Mouse (Mus musculus): ENCODE measurements around the gene Nol6. TPM values are rescaled to one million over a fixed set of nuclear protein-coding genes. Genes with fewer than 3 reads are reported as not detected.

Gene Nol6
- total RNA-seq (2023), result 74.9 TPM

DNA sequence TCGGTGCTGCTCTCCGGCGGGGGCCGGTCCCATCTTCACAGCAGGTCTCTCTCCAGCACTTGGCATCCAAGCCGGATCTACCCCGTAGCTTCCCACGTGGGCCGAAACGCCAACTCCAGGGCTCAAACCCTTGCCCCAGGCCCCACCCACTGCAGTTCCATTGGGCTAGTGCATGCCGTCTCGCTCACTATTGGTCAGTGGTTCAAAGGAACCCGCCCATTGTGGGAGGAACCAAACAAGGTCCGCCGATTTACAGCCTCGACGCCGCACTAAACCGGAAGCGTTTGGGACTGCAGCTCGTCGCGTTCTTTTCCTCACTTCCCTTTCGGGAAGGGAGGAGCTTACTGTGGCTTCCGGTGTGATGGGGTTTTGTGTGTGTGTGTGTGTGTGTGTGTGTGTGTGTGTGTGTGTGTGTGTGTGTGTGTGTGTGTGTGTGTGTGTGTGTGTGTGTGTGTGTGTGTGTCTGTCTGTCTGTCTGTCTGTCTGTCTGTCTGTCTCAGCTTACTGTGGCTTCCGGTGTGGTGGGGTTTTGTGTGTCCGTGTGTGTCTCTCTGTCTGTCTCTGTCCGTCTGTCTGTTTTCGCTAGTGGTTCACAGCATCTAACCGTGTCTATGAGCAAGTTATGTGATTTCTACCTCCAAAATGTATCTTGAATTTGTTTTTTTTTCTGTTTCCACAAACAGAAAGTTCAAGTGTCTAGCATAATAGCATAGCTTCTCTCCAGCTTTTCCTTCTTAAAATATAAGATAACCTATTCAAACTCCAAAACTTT is at the start of gene Nol6:
Nol6 (minus strand) TSS at position 276 of the 772 bp plus-strand sequence.

DNA sequence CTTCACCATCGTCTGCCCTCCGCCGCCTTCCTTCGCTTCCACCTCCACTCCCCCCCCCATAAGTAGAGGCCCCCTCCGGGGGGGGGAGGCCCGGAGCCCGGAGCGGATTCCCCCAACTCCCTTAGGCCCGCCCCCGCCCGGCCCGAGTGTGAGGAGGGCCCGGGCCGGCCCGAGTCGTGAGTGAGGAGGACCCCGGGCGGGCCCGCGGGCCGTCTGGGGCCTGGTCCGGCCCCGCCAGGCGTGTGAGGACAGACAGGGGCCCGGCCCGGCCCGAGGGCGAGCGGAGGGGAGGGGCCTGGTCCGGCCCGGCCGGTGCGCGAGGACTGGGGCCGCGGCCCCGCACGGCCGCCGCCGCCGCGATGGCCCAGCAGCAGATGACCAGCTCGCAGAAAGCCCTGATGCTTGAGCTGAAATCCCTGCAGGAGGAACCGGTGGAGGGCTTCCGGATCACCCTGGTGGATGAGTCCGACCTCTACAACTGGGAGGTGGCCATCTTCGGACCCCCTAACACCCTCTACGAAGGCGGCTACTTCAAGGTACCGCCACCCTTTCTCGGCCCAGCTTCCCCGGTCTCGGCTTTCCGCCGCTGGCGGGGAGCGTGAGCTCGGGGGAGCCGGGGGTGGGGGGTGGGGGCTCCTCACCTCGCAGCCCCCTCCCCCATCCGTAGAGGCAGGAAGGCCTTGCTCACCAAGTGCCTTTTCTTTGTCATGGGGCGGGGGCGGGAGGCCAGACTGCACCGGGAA is 11.6 kb upstream of the Nol6 start, which contains the start of gene Ube2r2:
Ube2r2 (plus strand) TSS at position 33 of the 743 bp plus-strand sequence.

DNA sequence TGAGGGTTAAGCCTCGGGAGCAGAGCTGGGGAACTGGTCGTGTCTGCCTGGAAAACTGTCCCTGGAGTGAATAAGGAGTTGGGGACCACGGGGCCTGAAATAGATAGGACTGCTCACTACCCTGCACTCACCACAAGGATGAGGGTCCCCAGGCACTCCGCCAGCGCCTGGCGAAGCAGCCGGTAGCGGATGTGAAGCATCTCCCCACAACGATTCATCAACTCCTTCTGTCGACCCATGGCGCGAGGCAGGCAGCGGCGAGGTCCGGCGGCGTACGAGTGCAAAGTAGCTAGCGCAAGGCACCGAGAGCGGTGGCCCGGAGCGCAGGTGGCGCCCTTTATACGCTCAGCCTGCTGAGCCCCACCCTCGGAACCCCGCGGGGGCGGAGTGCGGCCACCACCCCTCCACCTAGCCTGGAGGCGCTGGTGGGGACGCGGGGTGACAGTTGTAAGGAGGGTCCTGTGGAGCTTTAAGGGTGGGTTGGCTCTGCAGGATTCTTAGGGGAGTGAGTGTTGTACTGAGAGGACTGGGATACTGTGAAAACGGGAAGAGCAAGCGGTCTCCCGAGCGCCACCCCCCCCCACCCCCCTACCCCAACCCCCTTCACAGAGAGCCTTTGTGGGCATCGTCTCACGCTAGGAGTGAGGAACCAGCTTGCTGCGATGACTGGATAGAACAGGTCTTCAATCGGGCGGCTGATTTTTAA is 26.2 kb downstream of the Nol6 start, which contains the start of gene Aqp3:
Aqp3 (minus strand) TSS at position 313 of the 706 bp plus-strand sequence.

Other genes starting within 250 kb of the Nol6 start
- gene Spink4, start 204.4 kb downstream of the Nol6 start, total RNA-seq (2023), result not detected
- gene Bag1, start 176.2 kb downstream of the Nol6 start, total RNA-seq (2023), result 68.1 TPM
- gene Chmp5, start 176.0 kb downstream of the Nol6 start, total RNA-seq (2023), result 25.7 TPM
- gene Nfx1, start 153.5 kb downstream of the Nol6 start, total RNA-seq (2023), result 90.5 TPM
- gene Aqp7, start 76.3 kb downstream of the Nol6 start, total RNA-seq (2023), result not detected
- 65.0 TPM for gene Aqp3, start 26.3 kb downstream of the Nol6 start, total RNA-seq (2023)
- 66.4 TPM for gene Ube2r2, start 11.3 kb upstream of the Nol6 start, total RNA-seq (2023)
- gene Ubap2, start 150.7 kb upstream of the Nol6 start, total RNA-seq (2023), result 70.6 TPM
- gene Dcaf12, start 190.4 kb upstream of the Nol6 start, total RNA-seq (2023), result 34.8 TPM
- gene Ubap1, start 224.5 kb upstream of the Nol6 start, total RNA-seq (2023), result 46.9 TPM

All from CD8-positive naive resting alpha-beta T cell, adult 57 days (primary cell).